Mouse (Mus musculus) small intestine, adult 2 months (tissue): Measurements from ENCODE around the gene Dgkh. TPM values are rescaled to one million over a fixed set of nuclear protein-coding genes. Genes with fewer than 3 reads are reported as not detected.
A peak's percentile ranks its signal among the peaks of the same experiment; 100 is the strongest.

Experiments
- H3K27ac ChIP-seq: fragments of 200-500 bp; 2 replicates; pipeline ENCODE4 v1.5.1; 2012; ENCODE audit warnings: low read depth, low read length, control low read depth, inconsistent platforms; ENCODE audit not compliant: insufficient read depth
- H3K27me3 ChIP-seq: fragments of 200-500 bp; 2 replicates; pipeline ENCODE4 v1.6.1; 2012; ENCODE audit warnings: mild to moderate bottlenecking, moderate library complexity, low read length, inconsistent platforms; ENCODE audit not compliant: control insufficient read depth, insufficient read depth
- H3K36me3 ChIP-seq: fragments of 200-500 bp; 2 replicates; pipeline ENCODE4 v1.6.1; 2012; ENCODE audit warnings: mild to moderate bottlenecking, low read length, control low read depth, inconsistent platforms; ENCODE audit not compliant: control insufficient read depth, insufficient read depth
- H3K4me1 ChIP-seq: fragments of 200-500 bp; 2 replicates; pipeline ENCODE4 v1.6.1; 2012; ENCODE audit warnings: low read length, inconsistent platforms, mixed read lengths; ENCODE audit not compliant: control insufficient read depth, insufficient read depth, insufficient read length
- H3K4me3 ChIP-seq: fragments of 200-500 bp; 2 replicates; pipeline ENCODE4 v1.5.1; 2012; ENCODE audit warnings: low read depth, mild to moderate bottlenecking, control low read depth, inconsistent platforms, low read length, moderate library complexity
- CTCF ChIP-seq: fragments of 200-500 bp; IDR thresholded peaks from 2 replicates; pipeline ENCODE4 v1.5.1; 2012; ENCODE audit warnings: low read depth, mild to moderate bottlenecking, control low read depth, inconsistent platforms, low read length, moderate library complexity, mixed read lengths; ENCODE audit not compliant: insufficient replicate concordance, insufficient read length; ENCODE audit errors: extremely low read depth
- POLR2A ChIP-seq: fragments of 200-500 bp; IDR thresholded peaks from 2 replicates; pipeline ENCODE4 v1.6.1; 2012; ENCODE audit warnings: low read depth, mild to moderate bottlenecking, control low read depth, inconsistent platforms, low read length, moderate library complexity
- WGBS: fragments of 180-500 bp; shearing (Covaris S2); methylation state at CpG from one replicate; pipeline ENCODE4 v1.1.7; 2018; 5-methylcytosine and 5-hydroxymethylcytosine counted together
- polyA plus RNA-seq: library from polyadenylated mRNA; depleted of rRNA; stranded (reverse); fragments of >200 nt; gene quantifications from 2 replicates; pipeline ENCODE4 v1.2.3, GENCODE M21; 2012; rRNA removed

Dgkh gene
- polyA plus RNA-seq, 1 experiment, result 0.60 TPM

- H3K27me3 ChIP-seq, result no peaks in the 10 kb centered on the region
- WGBS, result 27% methylated on average over 8 of the region's 8 CpGs
- no peak overlapping the region for H3K4me3 ChIP-seq
- H3K27ac ChIP-seq, result peak overlapping the region; percentile 44; the same call in 1 of the 2 replicates
- TF ChIP-seq CTCF (no peak), POLR2A (no peak)
- peaks cover 28% of the 10 kb centered on the region for H3K4me1 ChIP-seq
- no peaks in the 10 kb centered on the region for H3K36me3 ChIP-seq
These were observed 203.8 kb downstream of the Dgkh start for GRCm38 (mm10) chr14:78528461-78529425.

GRCm38 (mm10) chr14:78526907-78527306 lies 205.7 kb downstream of the Dgkh start:
- Histone ChIP-seq H3K4me3 (peak overlapping the region; percentile 42), H3K27ac (peak overlapping the region; percentile 85), H3K4me1 (peaks cover 26% of the 10 kb centered on the region), H3K36me3 (no peaks in the 10 kb centered on the region), H3K27me3 (no peaks in the 10 kb centered on the region)
- 34% methylated on average over 6 of the region's 6 CpGs for WGBS
- TF ChIP-seq CTCF (no peak), POLR2A (no peak)

GRCm38 (mm10) chr14:78526475-78526874 lies 206.1 kb downstream of the Dgkh start:
- Histone ChIP-seq H3K4me1 (peaks cover 26% of the 10 kb centered on the region), H3K27me3 (no peaks in the 10 kb centered on the region), H3K27ac (peak overlapping the region; percentile 88), H3K36me3 (no peaks in the 10 kb centered on the region; the same call in 1 of the 2 replicates), H3K4me3 (peak overlapping the region; percentile 42)
- 16% methylated on average over 3 of the region's 3 CpGs for WGBS
- no peak for TF ChIP-seq POLR2A
- no peak for TF ChIP-seq CTCF

GRCm38 (mm10) chr14:78525611-78526457 lies 206.7 kb downstream of the Dgkh start:
- WGBS, result 39% methylated on average over 3 of the region's 3 CpGs

DNA sequence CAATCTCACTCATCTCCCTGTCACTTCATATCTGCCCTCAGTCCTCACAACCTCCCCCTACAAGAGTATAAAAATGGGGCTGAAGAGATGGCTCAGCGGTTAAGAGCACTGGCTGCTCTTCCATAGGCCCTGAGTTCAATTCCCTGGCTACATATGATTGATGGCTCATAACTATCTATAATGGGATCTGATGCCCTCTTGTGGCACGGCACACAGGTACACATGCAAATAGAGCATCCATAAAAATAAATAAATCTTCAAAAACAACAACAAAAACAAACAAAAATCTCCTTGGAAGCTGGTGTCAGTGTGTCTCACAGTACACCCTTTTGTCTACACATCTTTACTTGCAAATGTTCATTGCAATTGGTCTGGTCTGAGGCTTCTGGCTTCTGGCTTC lies 207.5 kb downstream of the Dgkh start:
- H3K36me3 ChIP-seq, result peaks cover 6% of the 10 kb centered on the region; the same call in 1 of the 2 replicates
- H3K27me3 ChIP-seq, result no peaks in the 10 kb centered on the region
- no peak overlapping the region for H3K27ac ChIP-seq
- H3K4me1 ChIP-seq, result peaks cover 26% of the 10 kb centered on the region
- no peak for TF ChIP-seq POLR2A
- no peak for TF ChIP-seq CTCF
- 71% methylated on average over 2 of the region's 2 CpGs for WGBS
- no peak overlapping the region for H3K4me3 ChIP-seq

More at GRCm38 (mm10) chr14:78525611-78526457, 206.7 kb downstream of the Dgkh start:
- H3K36me3 ChIP-seq, result no peaks in the 10 kb centered on the region; the same call in 1 of the 2 replicates
- no peak overlapping the region; the same call in 1 of the 2 replicates for H3K4me3 ChIP-seq
- H3K27ac ChIP-seq, result peak overlapping the region; percentile 88
- H3K4me1 ChIP-seq, result peaks cover 26% of the 10 kb centered on the region
- TF ChIP-seq POLR2A, result 0 out of 2 replicates have a peak, but pooled peaks have one; percentile 20
- no peak; the same call in 1 of the 2 replicates for TF ChIP-seq CTCF
- H3K27me3 ChIP-seq, result no peaks in the 10 kb centered on the region

DNA sequence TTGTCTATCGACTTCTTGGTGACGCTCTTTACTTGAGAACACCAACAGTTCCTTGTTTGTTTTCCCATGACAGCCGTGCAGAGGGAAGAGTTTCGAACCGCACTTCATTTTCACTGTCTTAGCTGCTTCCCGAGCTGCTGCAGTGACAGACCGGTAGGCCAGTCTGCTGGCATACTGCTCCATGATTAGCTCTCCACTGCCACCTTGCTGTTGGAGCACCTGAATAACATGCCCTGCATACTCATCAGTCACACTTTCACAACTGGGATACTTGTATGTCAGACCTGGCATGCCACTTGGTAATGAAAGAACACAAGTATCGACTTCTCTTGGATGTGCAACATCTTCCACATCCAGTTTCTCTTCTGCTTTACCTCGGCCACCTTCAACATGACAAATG lies 221.9 kb downstream of the Dgkh start:
- no peak for TF ChIP-seq CTCF
- no peak for TF ChIP-seq POLR2A
- H3K36me3 ChIP-seq, result peaks cover 48% of the 10 kb centered on the region

GRCm38 (mm10) chr14:78509791-78510190 lies 222.8 kb downstream of the Dgkh start:
- H3K4me3 ChIP-seq, result no peak overlapping the region
- TF ChIP-seq CTCF (no peak), POLR2A (no peak)
- 87% methylated on average over 6 of the region's 6 CpGs for WGBS
- no peak overlapping the region for H3K27ac ChIP-seq
- no peaks in the 10 kb centered on the region for H3K4me1 ChIP-seq
- H3K36me3 ChIP-seq, result peaks cover 50% of the 10 kb centered on the region
- no peaks in the 10 kb centered on the region for H3K27me3 ChIP-seq

More for the DNA sequence above, 221.9 kb downstream of the Dgkh start:
- Histone ChIP-seq H3K4me3 (no peak overlapping the region), H3K27ac (no peak overlapping the region), H3K4me1 (no peaks in the 10 kb centered on the region), H3K27me3 (no peaks in the 10 kb centered on the region)
- 86% methylated on average over 9 of the region's 9 CpGs for WGBS

Other genes starting within 250 kb of the Dgkh start
- 0.88 and 1.6 TPM in 2 replicates for gene Akap11, start 196.0 kb downstream of the Dgkh start, polyA plus RNA-seq
- gene Vwa8, start 116.3 kb upstream of the Dgkh start, polyA plus RNA-seq, result 8.6 and 11.2 TPM in 2 replicates